Mouse (Mus musculus): Measurements from ENCODE around the gene Gm6358. TPM values are rescaled to one million over a fixed set of nuclear protein-coding genes. Genes with fewer than 3 reads are reported as not detected.
"Not testable (repeated sequence)": the region's sequence is repeated elsewhere in the genome, so short reads cannot be mapped to it uniquely, and the experiment has no call there.

Gm6358 gene
- polyA plus RNA-seq (2015; fragmentation: Nextera tagmentation; extraction: Ambion mirVana) = not detected in 2 replicates

DNA sequence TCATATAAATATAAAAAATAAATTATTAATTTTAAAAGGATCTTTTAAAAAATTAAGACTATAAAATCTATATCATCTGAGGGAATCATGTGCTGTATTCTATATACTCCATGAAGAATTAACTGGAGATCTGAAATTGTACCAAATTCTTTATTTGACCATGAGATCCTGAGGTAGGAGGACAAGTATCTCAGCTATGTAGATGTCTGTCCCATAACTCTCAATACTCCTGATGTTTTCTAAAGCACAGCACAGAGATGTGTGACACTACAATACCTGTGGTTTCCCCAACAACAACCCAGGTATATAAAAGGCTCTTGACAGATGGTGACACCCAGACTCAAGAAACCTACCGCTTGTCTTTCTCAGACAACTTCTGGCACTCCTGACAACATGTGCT lies at the start of gene Gm6358:
Gene Gm6358 (plus strand): TSS at position 301 of the 400 bp plus-strand sequence.
- no peaks in the 10 kb centered on the region for H3K9me3 ChIP-seq (replicated peaks; ENCODE audit: low read length)
- no peak within 1 kb of the TSS for H3K27ac ChIP-seq
- WGBS = 90% methylated on average over 1 of the region's 1 CpGs
- DNase-seq (ENCODE audit: low spot score) = no peak
- no peak for TF ChIP-seq CTCF (IDR thresholded peaks at IDR 0.05; ENCODE audit: low read depth)
- H3K4me2 ChIP-seq (ENCODE audit: low read length) = no peak within 1 kb of the TSS
- no peak within 1 kb of the TSS for H3K9ac ChIP-seq (ENCODE audit: low read depth, low read length)
- ATAC-seq (replicated peaks; ENCODE audit: low FRiP score, low read depth) = no peak
- H3K27me3 ChIP-seq (ENCODE audit: insufficient read depth, low read length) = no peaks in the 10 kb centered on the region
- H3K4me3 ChIP-seq (replicated peaks; ENCODE audit: low read depth, low read length) = no peak within 1 kb of the TSS
- H3K36me3 ChIP-seq (ENCODE audit: insufficient read depth, low read length) = no peaks in the 10 kb centered on the region
- H3K4me1 ChIP-seq (replicated peaks; ENCODE audit: insufficient read depth, low read length) = no peaks in the 10 kb centered on the region

- Histone ChIP-seq H3K4me2 (ENCODE audit: low read length) (no peak within 1 kb of the TSS), H3K36me3 (ENCODE audit: insufficient read depth, low read length) (no peaks in the 10 kb centered on the region), H3K9me3 (replicated peaks; ENCODE audit: low read length) (no peaks in the 10 kb centered on the region), H3K9ac (ENCODE audit: low read depth, low read length) (no peak within 1 kb of the TSS), H3K4me1 (replicated peaks; ENCODE audit: insufficient read depth, low read length) (no peaks in the 10 kb centered on the region), H3K27me3 (ENCODE audit: insufficient read depth, low read length) (no peaks in the 10 kb centered on the region), H3K4me3 (replicated peaks; ENCODE audit: low read depth, low read length) (no peak within 1 kb of the TSS), H3K27ac (no peak within 1 kb of the TSS)
- no peak for TF ChIP-seq CTCF (IDR thresholded peaks at IDR 0.05; ENCODE audit: low read depth)
- ATAC-seq (replicated peaks; ENCODE audit: low FRiP score, low read depth) = no peak
- no peak for DNase-seq (ENCODE audit: low spot score)
- WGBS = 100% methylated on average over 1 of the region's 1 CpGs
Observed at GRCm38 (mm10) chr16:89150786-89151185, 10.1 kb downstream of the Gm6358 start, which contains the start of gene Gm10061. Gene Gm10061 (plus strand): TSS chr16:89151086.

DNA sequence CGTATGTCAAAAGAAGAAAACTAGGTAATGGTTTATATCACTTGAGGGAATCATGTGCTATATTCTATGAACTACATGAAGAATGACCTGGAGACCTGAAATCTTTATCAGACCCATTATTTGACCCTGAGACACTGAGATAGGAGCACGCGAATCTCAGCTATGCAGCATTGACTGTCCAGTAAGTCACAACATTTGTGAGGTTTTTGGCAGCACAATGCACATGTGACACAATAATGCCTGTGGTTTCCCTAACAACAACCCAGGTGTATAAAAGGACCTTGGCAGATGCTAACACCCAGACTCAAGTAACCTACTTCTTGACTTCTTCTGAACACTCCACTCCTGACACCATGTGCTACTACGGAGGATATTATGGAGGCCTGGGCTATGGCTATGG lies 17.0 kb downstream of the Gm6358 start, which contains the start of gene Gm9789:
Gene Gm9789 (plus strand): TSS at position 301 of the 400 bp plus-strand sequence.
- H3K27ac ChIP-seq = no peak within 1 kb of the TSS
- H3K9me3 ChIP-seq (replicated peaks; ENCODE audit: low read length) = no peaks in the 10 kb centered on the region
- WGBS = 90% methylated on average over 4 of the region's 4 CpGs

GRCm38 (mm10) chr16:89169190-89169589 lies 28.5 kb downstream of the Gm6358 start, which contains the start of gene Gm7735:
Gene Gm7735 (plus strand): TSS chr16:89169490.
- H3K9ac ChIP-seq (ENCODE audit: low read depth, low read length); H3K36me3 ChIP-seq (ENCODE audit: insufficient read depth, low read length); H3K27ac ChIP-seq; H3K9me3 ChIP-seq (replicated peaks; ENCODE audit: low read length); H3K4me3 ChIP-seq (replicated peaks; ENCODE audit: low read depth, low read length); ATAC-seq (replicated peaks; ENCODE audit: low FRiP score, low read depth); H3K4me2 ChIP-seq (ENCODE audit: low read length); DNase-seq (ENCODE audit: low spot score); H3K27me3 ChIP-seq (ENCODE audit: insufficient read depth, low read length); H3K4me1 ChIP-seq (replicated peaks; ENCODE audit: insufficient read depth, low read length): not testable (repeated sequence)

More for the DNA sequence above, 17.0 kb downstream of the Gm6358 start, which contains the start of gene Gm9789:
- Histone ChIP-seq H3K36me3 (ENCODE audit: insufficient read depth, low read length) (no peaks in the 10 kb centered on the region), H3K4me3 (replicated peaks; ENCODE audit: low read depth, low read length) (no peak within 1 kb of the TSS), H3K9ac (ENCODE audit: low read depth, low read length) (no peak within 1 kb of the TSS), H3K4me1 (replicated peaks; ENCODE audit: insufficient read depth, low read length) (no peaks in the 10 kb centered on the region), H3K27me3 (ENCODE audit: insufficient read depth, low read length) (no peaks in the 10 kb centered on the region), H3K4me2 (ENCODE audit: low read length) (no peak within 1 kb of the TSS)
- no peak for TF ChIP-seq CTCF (IDR thresholded peaks at IDR 0.05; ENCODE audit: low read depth)
- no peak for DNase-seq (ENCODE audit: low spot score)
- ATAC-seq (replicated peaks; ENCODE audit: low FRiP score, low read depth) = no peak

GRCm38 (mm10) chr16:89174435-89174834 lies 33.8 kb downstream of the Gm6358 start, which contains the start of gene 1110057P08Rik:
Gene 1110057P08Rik (plus strand): TSS chr16:89174735.
- no peak within 1 kb of the TSS for H3K4me2 ChIP-seq (ENCODE audit: low read length)
- no peak within 1 kb of the TSS for H3K9ac ChIP-seq (ENCODE audit: low read depth, low read length)
- TF ChIP-seq CTCF (IDR thresholded peaks at IDR 0.05; ENCODE audit: low read depth) = no peak
- no peaks in the 10 kb centered on the region for H3K4me1 ChIP-seq (replicated peaks; ENCODE audit: insufficient read depth, low read length)
- no peak for DNase-seq (ENCODE audit: low spot score)
- ATAC-seq (replicated peaks; ENCODE audit: low FRiP score, low read depth) = no peak
- H3K4me3 ChIP-seq (replicated peaks; ENCODE audit: low read depth, low read length) = no peak within 1 kb of the TSS
- no peaks in the 10 kb centered on the region for H3K9me3 ChIP-seq (replicated peaks; ENCODE audit: low read length)
- H3K36me3 ChIP-seq (ENCODE audit: insufficient read depth, low read length) = no peaks in the 10 kb centered on the region
- H3K27ac ChIP-seq = no peak within 1 kb of the TSS
- no peaks in the 10 kb centered on the region for H3K27me3 ChIP-seq (ENCODE audit: insufficient read depth, low read length)
- WGBS = 77% methylated on average over 2 of the region's 2 CpGs

DNA sequence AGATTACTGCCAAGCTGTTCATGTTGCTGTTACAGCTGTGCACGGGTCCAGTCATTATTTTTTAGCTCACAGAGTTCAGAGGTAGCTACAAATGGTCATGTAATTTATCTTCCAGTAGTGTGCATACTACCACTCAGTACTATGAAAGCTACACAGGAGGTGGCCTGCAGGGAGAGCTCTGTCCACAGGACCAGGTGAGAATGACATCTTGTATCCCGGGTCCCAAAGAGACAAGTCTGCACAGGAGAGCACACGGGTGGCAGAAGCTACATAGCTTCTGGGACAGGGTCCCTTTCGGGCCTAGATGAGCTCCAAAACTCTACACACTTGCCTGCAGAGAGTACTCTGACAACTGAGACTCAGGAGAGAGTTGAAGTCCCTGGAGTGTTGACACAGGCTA lies 48.0 kb downstream of the Gm6358 start:
- WGBS = 73% methylated on average over 4 of the region's 4 CpGs

More for the DNA sequence above, 48.0 kb downstream of the Gm6358 start:
- Histone ChIP-seq H3K4me1 (replicated peaks; ENCODE audit: insufficient read depth, low read length) (no peaks in the 10 kb centered on the region), H3K4me3 (replicated peaks; ENCODE audit: low read depth, low read length) (no peak overlapping the region), H3K9ac (ENCODE audit: low read depth, low read length) (no peak overlapping the region), H3K9me3 (replicated peaks; ENCODE audit: low read length) (no peaks in the 10 kb centered on the region), H3K4me2 (ENCODE audit: low read length) (no peak overlapping the region), H3K36me3 (ENCODE audit: insufficient read depth, low read length) (no peaks in the 10 kb centered on the region), H3K27me3 (ENCODE audit: insufficient read depth, low read length) (no peaks in the 10 kb centered on the region), H3K27ac (no peak overlapping the region)
- DNase-seq (ENCODE audit: low spot score) = no peak
- no peak for TF ChIP-seq CTCF (IDR thresholded peaks at IDR 0.05; ENCODE audit: low read depth)
- ATAC-seq (replicated peaks; ENCODE audit: low FRiP score, low read depth) = no peak

Other genes starting within 250 kb of the Gm6358 start
- gene Krtap19-5, start 244.4 kb upstream of the Gm6358 start, polyA plus RNA-seq (2015; fragmentation: Nextera tagmentation; extraction: Ambion mirVana) = not detected in 2 replicates
- gene Krtap19-9b, start 208.6 kb upstream of the Gm6358 start, polyA plus RNA-seq (2015; fragmentation: Nextera tagmentation; extraction: Ambion mirVana) = not detected in 2 replicates
- gene Krtap16-3, start 178.0 kb upstream of the Gm6358 start, polyA plus RNA-seq (2015; fragmentation: Nextera tagmentation; extraction: Ambion mirVana) = not detected in 2 replicates
- not detected in 2 replicates for gene Krtap22-2, start 130.1 kb upstream of the Gm6358 start, polyA plus RNA-seq (2015; fragmentation: Nextera tagmentation; extraction: Ambion mirVana)
- gene Gm10229, start 125.6 kb upstream of the Gm6358 start, polyA plus RNA-seq (2015; fragmentation: Nextera tagmentation; extraction: Ambion mirVana) = not detected in 2 replicates
- gene Krtap6-1, start 109.2 kb upstream of the Gm6358 start, polyA plus RNA-seq (2015; fragmentation: Nextera tagmentation; extraction: Ambion mirVana) = not detected in 2 replicates
- gene Gm10228, start 99.4 kb upstream of the Gm6358 start, polyA plus RNA-seq (2015; fragmentation: Nextera tagmentation; extraction: Ambion mirVana) = not detected in 2 replicates
- not detected in 2 replicates for gene Krtap6-5, start 93.0 kb upstream of the Gm6358 start, polyA plus RNA-seq (2015; fragmentation: Nextera tagmentation; extraction: Ambion mirVana)
- not detected in 2 replicates for gene 1110025L11Rik, start 76.8 kb upstream of the Gm6358 start, polyA plus RNA-seq (2015; fragmentation: Nextera tagmentation; extraction: Ambion mirVana)
- gene Krtap6-3, start 56.8 kb upstream of the Gm6358 start, polyA plus RNA-seq (2015; fragmentation: Nextera tagmentation; extraction: Ambion mirVana) = not detected in 2 replicates
- not detected in 2 replicates for gene Gm10061, start 10.2 kb downstream of the Gm6358 start, polyA plus RNA-seq (2015; fragmentation: Nextera tagmentation; extraction: Ambion mirVana)
- not detected in 2 replicates for gene Gm9789, start 17.1 kb downstream of the Gm6358 start, polyA plus RNA-seq (2015; fragmentation: Nextera tagmentation; extraction: Ambion mirVana)
- not detected in 2 replicates for gene Gm7735, start 28.6 kb downstream of the Gm6358 start, polyA plus RNA-seq (2015; fragmentation: Nextera tagmentation; extraction: Ambion mirVana)
- not detected in 2 replicates for gene 1110057P08Rik, start 33.9 kb downstream of the Gm6358 start, polyA plus RNA-seq (2015; fragmentation: Nextera tagmentation; extraction: Ambion mirVana)
- gene Krtap20-2, start 65.0 kb downstream of the Gm6358 start, polyA plus RNA-seq (2015; fragmentation: Nextera tagmentation; extraction: Ambion mirVana) = not detected in 2 replicates

Measured in kidney, postnatal 0 days (tissue).